Mouse (Mus musculus): ENCODE data around the gene Olfr577. TPM values are rescaled to one million over a fixed set of nuclear protein-coding genes. Genes with fewer than 3 reads are reported as not detected.

The Olfr577 gene
- polyA plus RNA-seq, 1 experiment from 2014 or later, result not detected

Other genes with a start within 250 kb of the Olfr577 start
- not detected in 2 replicates for gene Olfr559, start 248.5 kb downstream of the Olfr577 start, polyA plus RNA-seq (2015; fragmentation: Nextera tagmentation; extraction: Ambion mirVana)
- gene Olfr560, start 216.6 kb downstream of the Olfr577 start, polyA plus RNA-seq (2015; fragmentation: Nextera tagmentation; extraction: Ambion mirVana), result not detected in 2 replicates
- 0.28 and 0.44 TPM in 2 replicates for gene Olfr78, start 216.5 kb downstream of the Olfr577 start, polyA plus RNA-seq (2015; fragmentation: Nextera tagmentation; extraction: Ambion mirVana)
- gene Olfr561, start 204.7 kb downstream of the Olfr577 start, polyA plus RNA-seq (2015; fragmentation: Nextera tagmentation; extraction: Ambion mirVana), result not detected in 2 replicates
- not detected in 2 replicates for gene Olfr564, start 172.5 kb downstream of the Olfr577 start, polyA plus RNA-seq (2015; fragmentation: Nextera tagmentation; extraction: Ambion mirVana)
- not detected in 2 replicates for gene Olfr566, start 117.2 kb downstream of the Olfr577 start, polyA plus RNA-seq (2015; fragmentation: Nextera tagmentation; extraction: Ambion mirVana)
- not detected in 2 replicates for gene Olfr568, start 98.8 kb downstream of the Olfr577 start, polyA plus RNA-seq (2015; fragmentation: Nextera tagmentation; extraction: Ambion mirVana)
- not detected in 2 replicates for gene Olfr569, start 85.1 kb downstream of the Olfr577 start, polyA plus RNA-seq (2015; fragmentation: Nextera tagmentation; extraction: Ambion mirVana)
- not detected in 2 replicates for gene Olfr570, start 81.4 kb downstream of the Olfr577 start, polyA plus RNA-seq (2015; fragmentation: Nextera tagmentation; extraction: Ambion mirVana)
- not detected in 2 replicates for gene Olfr571, start 58.4 kb downstream of the Olfr577 start, polyA plus RNA-seq (2015; fragmentation: Nextera tagmentation; extraction: Ambion mirVana)
- not detected in 2 replicates for gene Olfr572, start 51.5 kb downstream of the Olfr577 start, polyA plus RNA-seq (2015; fragmentation: Nextera tagmentation; extraction: Ambion mirVana)
- not detected in 2 replicates for gene Olfr573-ps1, start 33.4 kb downstream of the Olfr577 start, polyA plus RNA-seq (2015; fragmentation: Nextera tagmentation; extraction: Ambion mirVana)
- not detected in 2 replicates for gene Olfr574, start 27.5 kb downstream of the Olfr577 start, polyA plus RNA-seq (2015; fragmentation: Nextera tagmentation; extraction: Ambion mirVana)
- gene Olfr575, start 17.2 kb downstream of the Olfr577 start, polyA plus RNA-seq (2015; fragmentation: Nextera tagmentation; extraction: Ambion mirVana), result not detected in 2 replicates
- gene Olfr576, start 13.3 kb downstream of the Olfr577 start, polyA plus RNA-seq (2015; fragmentation: Nextera tagmentation; extraction: Ambion mirVana), result not detected in 2 replicates
- not detected in 2 replicates for gene Olfr578, start 13.4 kb upstream of the Olfr577 start, polyA plus RNA-seq (2015; fragmentation: Nextera tagmentation; extraction: Ambion mirVana)
- gene Olfr582, start 62.1 kb upstream of the Olfr577 start, polyA plus RNA-seq (2015; fragmentation: Nextera tagmentation; extraction: Ambion mirVana), result not detected in 2 replicates
- gene Olfr583, start 75.4 kb upstream of the Olfr577 start, polyA plus RNA-seq (2015; fragmentation: Nextera tagmentation; extraction: Ambion mirVana), result not detected in 2 replicates
- gene Olfr584, start 105.9 kb upstream of the Olfr577 start, polyA plus RNA-seq (2015; fragmentation: Nextera tagmentation; extraction: Ambion mirVana), result not detected in 2 replicates
- gene Olfr585, start 121.8 kb upstream of the Olfr577 start, polyA plus RNA-seq (2015; fragmentation: Nextera tagmentation; extraction: Ambion mirVana), result not detected in 2 replicates
- gene Olfr586, start 149.7 kb upstream of the Olfr577 start, polyA plus RNA-seq (2015; fragmentation: Nextera tagmentation; extraction: Ambion mirVana), result not detected in 2 replicates
- gene Olfr588-ps1, start 164.9 kb upstream of the Olfr577 start, polyA plus RNA-seq (2015; fragmentation: Nextera tagmentation; extraction: Ambion mirVana), result not detected in 2 replicates
- gene Olfr589, start 180.4 kb upstream of the Olfr577 start, polyA plus RNA-seq (2015; fragmentation: Nextera tagmentation; extraction: Ambion mirVana), result not detected in 2 replicates
- not detected in 2 replicates for gene Olfr591, start 202.4 kb upstream of the Olfr577 start, polyA plus RNA-seq (2015; fragmentation: Nextera tagmentation; extraction: Ambion mirVana)
- not detected in 2 replicates for gene Olfr592, start 208.9 kb upstream of the Olfr577 start, polyA plus RNA-seq (2015; fragmentation: Nextera tagmentation; extraction: Ambion mirVana)
- gene Olfr593, start 235.9 kb upstream of the Olfr577 start, polyA plus RNA-seq (2015; fragmentation: Nextera tagmentation; extraction: Ambion mirVana), result not detected in 2 replicates
- not detected in 2 replicates for gene Olfr594, start 241.1 kb upstream of the Olfr577 start, polyA plus RNA-seq (2015; fragmentation: Nextera tagmentation; extraction: Ambion mirVana)